Mouse (Mus musculus) cerebellum, postnatal 14 days (tissue): ENCODE measurements around the gene Gfra1.

ENCODE experiments used
- DNase-seq, 2 experiments: peaks; one replicate each; pipeline ENCODE4 v3.0.0; 2021; ENCODE audit warnings: mixed read lengths in 2 of 2

Gene Gfra1

DNA sequence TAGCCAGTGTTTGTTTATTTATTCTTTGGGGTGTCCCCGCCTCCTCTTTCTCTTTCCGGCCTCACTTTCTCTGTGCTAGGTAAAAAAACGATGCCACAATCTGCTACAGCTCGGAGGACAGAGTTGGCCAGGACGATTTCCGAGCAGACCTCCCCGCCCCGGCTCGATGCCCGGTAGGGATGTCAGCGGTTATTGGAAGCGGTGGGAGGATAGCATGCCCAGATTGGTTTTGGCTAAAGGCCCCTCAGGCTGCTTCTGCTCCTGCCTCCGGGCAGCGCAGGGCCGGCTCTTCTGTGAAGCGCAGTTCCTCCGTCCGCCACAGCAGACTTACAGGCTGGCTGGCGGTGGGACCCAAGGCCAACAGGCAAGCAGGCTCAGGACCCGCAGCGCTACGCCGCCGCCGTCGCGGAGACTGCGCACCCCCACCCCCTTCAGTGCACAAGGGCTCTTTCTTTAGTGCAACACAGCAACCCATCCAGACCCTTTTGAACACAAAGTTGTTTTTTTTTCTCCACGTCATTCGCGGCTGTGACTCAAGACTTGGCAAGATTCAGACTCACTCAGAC lies at the start of gene Gfra1:
Gene Gfra1, minus strand, starts transcription at position 414 of the 566 bp plus-strand sequence.
- peak; percentile 82 for DNase-seq

GRCm38 (mm10) chr19:58500049-58500448 lies 44.3 kb upstream of the Gfra1 start:
- DNase-seq = peak; percentile 10 to 11

DNA sequence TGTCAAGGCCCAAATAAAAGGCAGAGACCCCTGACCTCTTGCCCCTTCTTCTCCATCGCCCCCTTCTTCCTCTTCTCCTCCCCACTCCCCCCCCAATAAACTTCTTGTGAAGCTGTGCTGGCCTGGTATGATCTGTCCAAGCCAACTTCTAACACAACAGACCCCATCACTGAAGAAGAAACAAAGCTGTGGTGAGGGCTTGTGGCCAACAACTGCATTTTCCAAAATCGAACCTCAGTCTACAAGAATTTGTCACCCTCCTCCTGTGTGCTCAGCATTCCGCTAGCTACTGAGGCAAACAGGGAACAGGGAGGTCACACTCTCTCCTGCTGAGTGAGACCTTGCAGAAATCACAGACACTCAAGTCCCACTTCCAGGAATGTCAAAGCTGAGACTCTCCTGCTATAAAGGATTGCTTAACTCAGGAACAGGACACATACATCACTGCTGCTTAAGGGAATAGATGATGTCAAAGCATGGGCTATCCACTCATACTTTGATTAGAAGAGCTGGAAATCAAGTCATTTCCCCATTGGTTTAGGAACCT lies 43.8 kb upstream of the Gfra1 start:
- no peak for DNase-seq

GRCm38 (mm10) chr19:58497106-58497505 lies 41.4 kb upstream of the Gfra1 start:
- DNase-seq = no peak

DNA sequence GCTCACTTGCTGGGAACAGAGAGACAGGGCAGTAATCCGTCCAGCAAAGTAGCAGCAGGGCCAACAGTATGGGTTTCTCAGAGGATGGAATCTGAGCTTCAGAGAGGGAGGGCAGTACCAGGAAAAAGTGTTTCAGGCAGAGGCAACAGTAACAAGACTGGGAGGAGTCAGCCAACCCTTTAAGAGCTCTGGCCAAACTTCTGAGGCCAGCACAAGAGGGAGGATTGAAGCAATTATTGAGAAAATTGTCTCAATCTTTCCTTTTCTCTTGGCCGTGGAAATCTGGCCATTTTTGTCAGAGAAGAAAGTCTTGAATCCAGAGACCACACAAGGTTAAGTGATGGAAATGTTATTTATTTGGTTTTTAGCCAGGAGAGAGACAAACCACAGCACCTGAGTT lies 31.0 kb upstream of the Gfra1 start:
- no peak for DNase-seq

- DNase-seq = no peak
Observed at GRCm38 (mm10) chr19:58482373-58482977, 26.8 kb upstream of the Gfra1 start.

- DNase-seq = no peak
Observed at GRCm38 (mm10) chr19:58474251-58474650, 18.5 kb upstream of the Gfra1 start.

DNA sequence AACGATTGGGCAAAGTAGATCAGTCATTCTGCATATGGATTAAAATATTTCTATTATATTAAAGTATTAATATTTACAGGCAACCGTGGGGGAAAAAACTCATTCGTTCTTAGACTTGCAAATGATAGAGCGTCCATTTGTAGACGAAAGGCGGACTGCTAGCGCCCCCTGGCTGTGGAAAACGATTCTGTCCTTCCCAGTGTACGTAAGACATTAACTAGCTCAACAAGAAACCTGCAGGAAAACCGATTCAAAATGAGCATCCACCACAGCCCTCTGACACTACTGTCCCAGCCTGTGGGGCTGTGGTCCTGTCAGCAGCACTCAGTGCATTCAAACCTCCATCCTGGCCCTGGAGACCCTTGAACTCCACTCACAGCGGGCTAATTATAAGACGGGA lies 13.7 kb upstream of the Gfra1 start:
- peak; percentile 95 to 98 for DNase-seq

DNA sequence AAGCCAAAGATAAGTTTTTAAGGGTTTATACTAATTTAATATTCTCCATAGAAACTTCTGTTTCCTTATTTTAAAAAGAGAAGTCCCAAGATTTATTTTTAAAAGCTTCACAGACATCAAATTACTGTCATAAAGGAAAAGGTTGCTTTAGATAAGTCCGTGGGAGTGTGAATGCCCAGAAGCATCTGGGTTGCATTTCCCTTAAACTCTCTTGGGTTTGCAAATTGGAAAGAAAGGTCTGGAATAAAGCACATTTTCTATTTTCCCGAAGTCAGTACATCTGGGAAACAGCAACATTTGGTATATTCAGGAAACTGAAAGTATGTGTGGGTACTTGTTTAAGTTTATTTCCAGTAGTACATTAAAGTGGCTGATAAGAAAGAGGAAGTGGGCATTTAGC lies 12.6 kb upstream of the Gfra1 start:
- no peak for DNase-seq

DNA sequence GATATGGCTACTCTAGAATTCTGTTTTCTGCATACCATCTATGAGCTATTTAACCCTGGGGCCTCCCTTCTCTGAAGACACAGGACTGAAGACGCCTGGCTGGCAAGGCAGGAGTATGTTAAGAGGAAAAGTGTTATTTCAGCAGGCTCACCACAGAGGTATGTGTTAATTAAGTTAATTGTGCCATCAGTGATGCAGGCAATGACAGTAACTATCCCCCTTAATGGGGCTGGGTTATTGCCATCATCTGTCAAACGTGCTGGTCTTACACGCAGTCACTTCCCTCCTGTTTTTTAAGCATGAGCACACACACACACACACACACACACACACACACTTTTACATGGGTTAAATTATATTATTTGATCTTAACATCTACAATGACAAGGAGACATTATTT lies 8.0 kb upstream of the Gfra1 start:
- no peak for DNase-seq

GRCm38 (mm10) chr19:58460361-58461022 lies 4.8 kb upstream of the Gfra1 start:
- DNase-seq = no peak

DNA sequence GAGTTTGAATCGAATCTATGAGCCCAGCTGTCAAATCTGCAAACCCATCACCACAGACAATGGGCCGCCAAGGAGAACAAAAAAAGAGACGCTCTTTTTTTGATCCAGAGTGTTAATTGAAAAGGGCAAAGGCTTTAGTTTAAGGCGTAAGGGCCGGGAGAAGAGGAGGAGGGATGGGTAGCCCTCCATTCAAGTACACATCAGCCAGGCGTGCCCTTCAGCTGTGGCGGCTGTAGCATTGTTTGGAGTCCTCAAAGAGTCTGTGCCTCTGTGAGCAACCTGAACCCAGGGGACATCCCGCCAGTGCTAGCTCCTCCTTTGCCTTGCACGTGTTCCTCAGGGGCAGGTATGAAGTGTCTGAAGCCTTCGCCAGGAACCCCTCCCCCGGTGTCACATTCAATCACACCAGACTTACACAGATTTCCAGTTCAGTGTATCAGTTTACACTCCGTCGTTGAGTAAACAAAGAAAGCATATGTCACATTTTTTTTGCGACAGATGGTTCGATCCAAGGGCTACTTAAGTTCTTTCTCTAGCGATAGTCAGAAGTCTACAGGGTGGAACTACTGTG lies 867 bp upstream of the Gfra1 start:
- peak; percentile 24 to 40 for DNase-seq

DNA sequence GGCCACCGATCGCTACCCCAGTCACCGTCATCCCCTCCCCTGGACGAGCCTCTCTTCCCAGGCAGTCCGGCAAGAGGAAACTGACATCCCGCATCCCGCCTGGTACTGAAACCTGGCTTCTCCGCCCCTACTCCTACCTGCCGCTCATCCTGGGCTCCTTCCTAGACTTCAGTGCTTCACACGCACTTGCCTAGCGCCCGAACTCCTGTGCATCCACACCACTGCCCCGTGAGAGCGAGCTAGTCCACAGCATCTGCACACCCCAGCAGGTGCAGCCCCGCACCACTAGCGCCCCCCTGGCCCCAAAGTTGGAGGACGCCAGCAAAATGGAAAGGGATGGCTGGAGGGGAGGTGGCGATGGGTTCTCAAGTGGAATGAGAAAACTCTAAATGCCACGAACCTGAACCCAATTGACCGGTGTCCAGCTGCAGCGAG lies 631 bp downstream of the Gfra1 start:
- peak in 1 of 2 experiments; percentile 51 for DNase-seq

DNA sequence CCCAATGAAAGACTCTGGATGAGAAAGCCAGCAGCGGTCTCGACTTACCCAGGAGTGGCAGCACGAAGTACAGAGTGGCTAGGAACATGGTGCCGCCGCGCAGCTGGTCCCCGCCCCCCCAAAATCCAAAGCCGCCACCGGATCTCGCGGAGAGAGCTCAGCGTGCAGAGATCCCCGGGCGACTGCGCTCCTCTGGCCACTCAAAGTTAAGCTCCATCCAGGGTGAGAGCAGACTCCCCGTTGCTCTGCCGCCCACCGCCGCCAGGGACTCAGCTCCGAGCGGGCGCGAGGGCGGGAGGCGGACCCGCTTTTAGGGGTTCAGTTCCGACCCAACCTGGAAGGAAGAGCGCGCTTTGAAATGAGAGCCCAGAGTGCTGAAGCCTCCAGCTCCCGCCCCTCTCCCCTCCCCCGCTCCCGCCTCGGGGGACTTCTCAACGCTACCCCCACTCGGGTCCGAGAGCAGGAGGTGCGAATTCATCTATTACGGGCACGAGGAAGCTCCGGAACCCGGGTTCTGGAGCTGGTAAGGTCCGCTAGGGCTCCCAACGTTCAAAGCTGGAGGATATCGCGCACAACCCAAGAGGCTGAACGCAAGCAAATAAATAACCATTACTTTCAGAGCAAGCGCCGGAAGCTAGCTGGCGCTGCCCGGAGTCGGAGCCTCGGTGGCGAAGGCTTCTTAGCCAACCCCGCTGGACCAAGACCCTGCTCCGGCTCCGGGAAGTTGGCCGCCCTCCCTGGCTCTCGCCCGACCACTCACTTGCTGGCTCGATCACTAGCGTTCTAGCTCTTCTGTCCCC lies 1.2 kb downstream of the Gfra1 start:
- peak; percentile 74 to 77 for DNase-seq

- peak; percentile 11 to 18 for DNase-seq
Observed at GRCm38 (mm10) chr19:58453581-58453980, 2.1 kb downstream of the Gfra1 start.

- peak in 1 of 2 experiments; percentile 16 for DNase-seq
Observed at GRCm38 (mm10) chr19:58452941-58453551, 2.7 kb downstream of the Gfra1 start.

DNA sequence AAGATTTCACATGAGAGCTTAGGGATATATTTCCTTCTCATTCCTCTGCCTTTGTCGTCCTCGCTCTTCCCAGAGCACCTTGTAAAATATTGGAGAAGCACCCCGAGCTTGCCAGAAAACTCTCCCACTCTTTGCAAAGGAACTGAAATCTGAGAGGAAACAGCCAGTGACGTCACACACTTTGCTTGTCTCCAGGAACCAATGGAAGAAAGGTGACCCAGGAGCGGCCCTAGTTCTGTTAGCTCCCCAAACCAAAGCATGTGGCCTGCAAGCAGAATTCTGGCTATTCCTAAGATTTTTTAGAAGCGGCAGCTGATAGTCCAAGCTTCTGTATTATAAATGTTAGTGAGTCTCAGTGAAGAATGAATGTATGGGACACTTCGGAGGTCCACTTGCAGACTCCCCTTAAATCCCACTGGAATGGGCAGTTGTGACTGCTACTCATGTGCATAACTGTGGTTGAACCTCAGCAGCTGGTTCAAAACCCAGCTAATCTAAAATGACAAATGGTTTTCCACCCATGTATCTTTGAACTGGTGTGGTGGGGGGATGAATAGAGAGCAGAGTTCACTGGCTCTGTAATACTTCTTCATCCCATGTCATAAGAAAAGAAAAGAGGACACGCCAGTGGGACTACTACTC lies 3.4 kb downstream of the Gfra1 start:
- no peak for DNase-seq

DNA sequence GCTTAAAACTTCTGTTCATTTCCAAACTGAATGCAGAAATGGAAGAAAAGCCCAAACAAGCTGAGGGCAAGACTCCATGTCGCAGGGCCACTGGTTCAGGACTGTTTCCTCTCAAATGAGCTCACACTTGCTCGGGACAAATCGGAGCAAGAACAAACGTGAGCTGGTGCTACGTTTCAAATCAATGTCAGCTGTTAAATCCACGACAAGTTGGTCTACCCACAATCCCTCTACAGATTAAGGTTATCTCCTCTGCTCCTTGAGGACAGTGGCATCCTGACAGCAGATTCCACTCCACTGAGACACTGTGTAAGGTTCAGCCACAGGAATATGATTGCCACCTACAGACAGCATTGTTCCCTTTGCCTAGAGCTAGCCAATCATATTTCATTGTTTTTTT lies 4.4 kb downstream of the Gfra1 start:
- no peak for DNase-seq

DNA sequence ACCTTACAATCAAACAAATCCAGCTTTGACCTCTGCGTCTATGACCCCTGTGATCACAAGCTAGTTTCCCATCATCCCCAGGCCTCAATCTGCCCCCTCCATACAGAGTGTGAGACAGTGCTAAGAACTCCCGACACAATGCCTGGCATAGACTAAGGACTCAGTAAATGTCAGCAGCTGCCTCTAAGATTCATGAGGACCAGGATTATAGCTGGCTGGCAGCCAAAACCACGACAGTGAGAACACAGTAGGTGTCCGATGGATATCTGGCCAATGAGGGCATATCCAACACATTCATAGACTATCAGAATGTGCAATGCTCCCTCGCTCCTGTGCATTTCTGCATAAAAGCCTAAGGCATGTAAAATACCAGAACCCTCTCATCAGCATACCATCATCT lies 5.0 kb downstream of the Gfra1 start:
- peak; percentile 28 to 42 for DNase-seq

DNA sequence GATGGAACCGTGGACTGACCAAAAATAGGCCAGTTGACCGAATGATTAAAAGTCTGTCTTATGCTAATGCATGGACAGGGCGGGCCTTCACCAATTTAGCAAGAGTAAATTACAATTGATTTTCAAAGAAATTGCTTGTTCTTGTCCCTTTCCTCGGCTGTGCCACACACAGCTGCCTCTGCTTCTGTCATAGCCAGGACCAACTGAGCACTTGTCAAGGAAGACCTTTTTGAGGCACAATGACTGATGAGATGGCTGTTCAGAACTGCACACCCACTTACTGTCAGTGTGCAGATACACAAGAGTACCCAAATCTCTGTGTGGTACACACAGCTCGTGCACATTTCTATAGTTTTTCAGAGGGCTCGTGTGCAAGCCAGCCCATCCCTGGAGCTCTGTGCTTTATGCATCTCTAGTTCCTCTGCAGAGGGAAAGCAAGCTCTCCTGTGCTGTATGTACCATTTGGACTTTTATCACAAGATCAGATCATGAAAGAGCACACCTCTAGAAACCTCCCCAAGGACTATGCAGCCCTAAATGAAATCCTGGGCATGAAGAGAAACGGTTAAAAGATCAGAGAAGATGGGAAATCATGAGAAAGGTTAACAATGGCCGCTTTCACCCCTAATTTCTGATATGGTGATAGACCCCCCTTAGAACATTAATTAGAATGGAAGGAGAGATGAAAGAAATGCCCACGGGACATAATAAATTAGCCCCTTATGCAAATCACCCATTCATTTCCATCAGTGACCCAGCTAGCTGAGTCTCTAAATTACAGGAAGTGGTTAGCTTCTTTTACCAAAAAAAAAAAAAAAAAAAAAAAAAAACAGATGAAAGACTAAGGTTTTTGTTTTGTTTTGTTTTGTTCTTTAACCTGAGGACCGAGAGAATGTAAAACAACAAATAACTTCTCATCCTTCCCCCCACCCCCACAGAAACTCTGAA lies 12.7 kb downstream of the Gfra1 start:
- DNase-seq = no peak

DNA sequence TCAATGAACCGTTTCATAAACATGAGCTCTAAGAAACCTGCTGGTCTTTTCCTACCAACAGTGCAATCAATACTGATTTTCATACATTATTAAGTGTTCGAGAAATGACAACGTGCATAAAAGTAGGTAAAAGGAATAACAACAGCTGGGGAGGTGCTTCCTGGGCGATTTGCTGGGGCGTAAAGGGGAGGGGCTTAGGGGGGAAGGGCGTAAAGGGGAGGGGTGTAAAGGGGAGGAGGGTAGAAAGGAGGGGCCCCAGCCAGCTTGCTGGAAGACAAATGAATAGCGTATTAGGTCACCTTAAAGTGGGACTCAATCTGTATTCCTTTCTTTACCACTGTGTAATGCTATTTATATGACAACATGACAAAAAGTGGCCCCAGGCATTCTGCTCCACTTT lies 13.9 kb downstream of the Gfra1 start:
- DNase-seq = no peak
